In the genomic region with DNA sequence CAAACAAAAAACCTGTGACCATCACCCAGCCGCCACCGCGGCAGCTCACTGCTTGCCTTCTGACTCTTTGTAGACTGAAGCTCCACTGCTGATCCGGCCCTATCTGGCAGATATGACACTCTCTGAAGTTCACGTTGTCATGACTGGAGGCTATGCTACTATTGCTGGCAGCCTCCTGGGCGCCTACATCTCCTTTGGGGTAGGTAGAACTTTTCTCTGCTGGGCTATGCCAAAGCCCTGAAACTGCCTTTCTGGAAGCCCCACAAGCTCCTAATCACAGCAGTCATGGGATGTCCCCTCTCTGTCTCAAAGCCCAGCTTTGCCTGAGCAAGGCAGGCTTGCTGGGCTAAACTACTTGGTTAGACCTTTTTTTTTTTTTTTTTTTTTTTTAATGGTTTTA, we compare ENCODE assay signal across 40 mouse cellular contexts. TPM values are rescaled to one million over a fixed set of nuclear protein-coding genes. Genes with fewer than 3 reads are reported as not detected.
"Had no signal": no experiment of that assay in that cellular context is flagged by ENCODE, and none has a peak within 500 bp of the region (broad histone marks: within the 10 kb centered on the region; RNA-seq: fewer than 3 reads in every experiment).

No protein-coding gene starts in this region.

- H3K4me3 ChIP-seq: heart, embryonic 12.5 days; heart, embryonic 13.5 days; heart, embryonic 15.5 days; hindbrain, embryonic 10.5 days; hindbrain, embryonic 12.5 days; hindbrain, embryonic 13.5 days; hindbrain, embryonic 15.5 days; intestine, embryonic 15.5 days; kidney, embryonic 15.5 days; layer of hippocampus, adult 2 months; left cerebral cortex, adult 2 months had no signal

- H3K4me2 ChIP-seq: heart, embryonic 11.5 days; heart, embryonic 12.5 days; heart, embryonic 13.5 days; heart, embryonic 15.5 days; hindbrain, embryonic 12.5 days; hindbrain, embryonic 13.5 days; hindbrain, embryonic 14.5 days; hindbrain, embryonic 15.5 days; intestine, embryonic 15.5 days; kidney, embryonic 15.5 days had no signal

- H3K9me3 ChIP-seq: hindbrain, embryonic 15.5 days; intestine, embryonic 15.5 days; kidney, embryonic 15.5 days had no signal

- H3K27me3 ChIP-seq: heart, embryonic 12.5 days; heart, embryonic 13.5 days; heart, embryonic 15.5 days; hindbrain, embryonic 12.5 days; hindbrain, embryonic 13.5 days; hindbrain, embryonic 15.5 days; intestine, embryonic 15.5 days; kidney, embryonic 15.5 days had no signal

- ATAC-seq: hindbrain, embryonic 16.5 days; hindbrain, postnatal 0 days; inflammation-experienced regulatory T-cells, adult 6 months; intestine, embryonic 15.5 days; intestine, embryonic 16.5 days; intestine, postnatal 0 days had no signal

- H3K4me1 ChIP-seq: hindbrain, embryonic 10.5 days; hindbrain, embryonic 12.5 days; hindbrain, embryonic 13.5 days; hindbrain, embryonic 15.5 days; intestine, embryonic 15.5 days; kidney, embryonic 15.5 days had no signal

- DNase-seq: heart, postnatal 10 days; heart, postnatal 14 days; heart, postnatal 36 days; heart, postnatal 4 days; kidney, adult 11 months; kidney, adult 18-20 months; kidney, adult 2 months; kidney, adult 8-10 months; kidney, adult 9 months; kidney, postnatal 10 days; kidney, postnatal 14 days; kidney, postnatal 25 days; kidney, postnatal 36 days; kidney, postnatal 4 days; layer of hippocampus, postnatal 36 days had no signal

- H3K9ac ChIP-seq: heart, embryonic 12.5 days; heart, embryonic 13.5 days; heart, embryonic 15.5 days; hindbrain, embryonic 12.5 days; hindbrain, embryonic 13.5 days; hindbrain, embryonic 14.5 days; hindbrain, embryonic 15.5 days; intestine, embryonic 15.5 days; kidney, embryonic 15.5 days had no signal

- H3K36me3 ChIP-seq: heart, embryonic 12.5 days; heart, embryonic 13.5 days; heart, embryonic 15.5 days; hindbrain, embryonic 10.5 days; hindbrain, embryonic 12.5 days; hindbrain, embryonic 13.5 days; hindbrain, embryonic 15.5 days; intestine, embryonic 15.5 days; kidney, embryonic 15.5 days had no signal

- H3K27ac ChIP-seq: heart, embryonic 13.5 days; heart, embryonic 15.5 days; hindbrain, embryonic 10.5 days; hindbrain, embryonic 12.5 days; hindbrain, embryonic 13.5 days; hindbrain, embryonic 14.5 days; hindbrain, embryonic 15.5 days; hindbrain, postnatal 0 days; intestine, embryonic 15.5 days; kidney, embryonic 15.5 days; kidney, postnatal 0 days; layer of hippocampus, adult 2 months; left cerebral cortex, adult 2 months had no signal

RNA-seq across cellular contexts. Expression of gene Slc28a1, which starts 38.7 kb away (rescaled TPM):
- total RNA-seq: hematopoietic stem cell, adult 5-6 weeks; layer of hippocampus, adult 2 months; layer of hippocampus, adult 8-10 months; layer of hippocampus, postnatal 10 days; layer of hippocampus, postnatal 14 days; layer of hippocampus, postnatal 25 days; layer of hippocampus, postnatal 36 days had no signal
- polyA plus RNA-seq: hindbrain, embryonic 10.5 days; hindbrain, embryonic 11.5 days; hindbrain, embryonic 12.5 days; hindbrain, embryonic 13.5 days; hindbrain, embryonic 14.5 days; hindbrain, embryonic 15.5 days; hindbrain, embryonic 16.5 days; inflammation-experienced regulatory T-cells, adult 6 months had no signal
